Mouse (Mus musculus) retina, postnatal 7 days (tissue): Measurements from ENCODE around the gene Pabpn1l.

Experiments used
- DNase-seq: peaks from one replicate; pipeline ENCODE4 v3.0.0-alpha.2; 2012; ENCODE audit warnings: low read depth, low spot score

The Pabpn1l gene

DNA sequence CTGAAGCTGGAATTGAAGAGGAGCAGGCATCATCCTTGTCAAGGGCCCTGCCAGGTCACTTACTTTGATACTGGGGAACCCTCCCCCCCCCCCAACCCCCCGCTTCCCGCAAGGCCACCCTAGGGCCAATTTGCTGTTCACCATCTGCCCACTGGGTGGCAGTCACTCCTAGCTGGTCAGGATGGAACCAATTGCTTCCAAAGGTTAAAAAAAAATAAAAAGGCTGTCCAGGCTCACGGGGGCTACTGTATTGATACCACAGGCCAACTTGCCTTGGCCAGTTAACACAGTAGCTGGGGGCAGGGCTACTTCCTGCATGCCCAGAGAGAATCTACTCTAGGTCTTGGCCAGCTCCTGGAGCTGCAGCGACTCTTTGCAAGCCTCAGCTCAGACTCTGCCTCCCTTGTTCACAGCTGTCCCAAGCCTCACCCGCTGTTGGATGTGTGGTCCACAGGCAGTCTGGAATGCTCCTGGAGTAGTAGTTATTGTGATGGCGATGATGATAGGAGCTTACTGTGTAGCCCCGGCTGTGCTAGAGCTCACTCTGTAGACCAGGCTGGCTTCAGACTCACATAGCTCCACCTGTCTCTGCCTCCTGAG, 4.5 kb downstream of the Pabpn1l start:
- peak; percentile 82 for DNase-seq

DNA sequence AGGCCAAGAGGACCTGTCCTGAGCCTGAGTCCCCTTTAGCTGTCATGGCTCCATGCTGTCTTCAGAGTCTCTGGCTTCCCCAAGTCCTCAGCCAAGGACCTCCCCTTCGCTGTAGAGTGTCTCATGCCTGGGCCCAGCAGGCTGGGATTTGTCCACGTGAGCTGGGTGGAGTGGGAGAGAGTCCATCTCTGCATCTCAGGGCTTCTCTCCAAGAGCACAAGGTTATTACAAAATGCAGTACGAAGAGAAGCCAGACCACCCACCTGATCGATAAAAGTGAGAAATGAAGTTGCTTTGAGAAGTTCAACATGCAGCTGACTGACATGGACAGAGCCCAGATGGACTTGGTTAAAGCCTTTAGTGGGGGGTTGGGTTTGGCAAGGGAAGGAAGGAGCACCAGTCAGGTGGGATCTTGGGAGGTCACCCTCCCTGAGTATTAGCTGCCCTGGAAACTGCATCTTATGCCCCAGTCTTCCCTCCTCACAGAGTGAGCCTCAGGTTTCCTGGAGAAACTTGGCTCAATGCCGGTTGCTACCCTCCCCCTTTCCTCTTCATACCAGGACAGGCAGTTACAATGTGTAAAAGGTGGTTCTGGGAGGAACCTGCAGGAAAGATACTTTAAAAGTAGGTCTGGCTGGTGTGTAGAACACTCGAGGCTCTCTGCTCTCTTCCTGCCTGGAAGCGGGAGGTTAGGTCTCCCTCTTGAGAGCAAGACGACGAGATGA, 6.2 kb downstream of the Pabpn1l start:
- no peak for DNase-seq

DNA sequence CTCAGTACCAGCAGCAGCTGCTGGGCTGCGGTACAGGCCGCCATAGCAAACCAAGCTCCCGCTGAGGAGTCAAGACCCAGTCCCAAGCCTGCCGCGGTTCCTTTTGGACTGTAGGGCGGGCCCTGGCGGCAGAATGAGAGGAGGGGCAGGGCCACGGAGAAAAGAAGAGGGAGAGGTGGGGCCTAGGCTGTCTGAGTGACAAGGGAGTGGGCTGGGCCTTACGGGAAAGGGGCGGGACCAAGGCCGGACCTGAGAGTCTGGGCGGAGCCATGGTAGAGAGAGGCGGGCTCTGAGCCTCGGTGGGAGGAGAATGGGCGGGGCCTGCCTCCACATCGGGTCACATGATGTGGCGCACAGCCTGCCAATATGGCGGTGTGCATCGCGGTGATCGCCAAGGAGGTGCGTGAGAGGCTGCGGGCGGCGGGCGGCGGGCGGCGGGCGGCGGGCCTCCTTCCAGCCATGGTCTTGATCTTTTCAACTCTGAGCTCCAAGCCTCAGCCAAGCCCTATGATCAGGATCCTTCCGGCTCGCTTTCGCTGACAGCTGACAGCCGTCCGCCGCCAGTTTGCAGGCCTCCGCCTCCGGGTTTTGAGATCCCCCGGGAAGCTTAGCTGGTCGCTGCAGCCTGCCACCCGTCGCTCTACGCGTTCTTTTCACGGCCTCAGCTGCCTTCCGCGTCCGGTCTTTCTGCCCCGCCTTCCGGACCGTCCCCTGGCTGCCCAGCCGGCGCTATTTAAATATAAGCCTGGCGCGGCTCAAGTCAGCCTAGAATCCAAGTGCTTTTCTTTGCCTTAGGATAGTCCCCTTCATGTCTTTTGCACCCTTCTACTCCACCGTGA, 11.0 kb downstream of the Pabpn1l start, which contains the start of the genes Galns and Trappc2l:
Gene Galns, minus strand, starts transcription at position 169 of the 839 bp plus-strand sequence.
Gene Trappc2l, plus strand, starts transcription at position 346 of the 839 bp plus-strand sequence.
- DNase-seq: peak; percentile 97

DNA sequence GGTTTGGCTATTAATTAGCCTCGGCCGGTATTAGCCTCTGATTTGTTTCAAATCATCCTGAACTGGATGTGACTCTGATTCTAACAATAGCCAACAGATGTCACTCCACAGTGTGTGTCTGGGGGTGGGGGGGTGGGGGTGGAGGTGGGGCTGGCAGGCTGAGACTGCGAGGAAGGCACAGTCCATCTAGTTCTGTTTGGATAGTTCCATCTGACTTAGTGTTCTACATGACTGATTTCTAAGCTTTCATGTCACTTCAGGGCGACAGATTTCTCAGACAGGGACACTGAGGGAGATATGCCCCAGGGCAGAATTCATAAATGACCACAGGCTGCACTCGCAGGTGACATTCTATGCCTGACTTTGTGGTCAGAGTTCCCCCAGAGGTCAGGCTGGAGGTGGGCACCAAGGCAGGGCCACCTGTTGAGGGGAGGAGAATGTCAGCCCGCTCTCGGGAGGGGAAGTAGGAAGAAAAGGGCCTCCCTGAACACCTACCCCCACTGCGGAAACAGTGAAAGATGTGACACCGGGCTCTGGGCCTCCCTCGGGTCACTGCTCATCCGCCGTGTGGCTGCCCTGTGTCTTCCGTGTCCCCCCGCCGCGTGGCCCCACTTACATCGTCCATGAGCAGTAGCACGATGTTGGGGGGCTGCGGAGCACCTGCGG, 11.8 kb downstream of the Pabpn1l start:
- DNase-seq: peak; percentile 19

DNA sequence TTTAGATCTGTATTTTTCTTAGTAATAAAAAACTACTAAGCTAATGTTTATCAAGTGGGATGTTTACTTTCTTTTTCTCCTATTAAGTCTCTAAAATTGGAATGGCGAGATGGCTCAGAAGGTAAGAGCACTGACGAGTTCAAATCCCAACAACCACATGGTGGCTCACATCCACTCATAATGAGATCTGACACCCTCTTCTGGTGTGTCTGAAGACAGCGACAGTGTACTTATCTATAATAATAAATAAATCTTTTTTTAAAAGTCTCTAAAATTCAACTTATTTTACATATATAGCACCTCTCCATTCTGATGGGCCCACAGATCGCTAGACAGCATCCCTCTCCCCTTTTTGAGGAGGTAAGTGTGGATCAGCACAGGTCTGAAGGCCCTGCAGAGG, 12.3 kb downstream of the Pabpn1l start:
- DNase-seq: no peak

DNA sequence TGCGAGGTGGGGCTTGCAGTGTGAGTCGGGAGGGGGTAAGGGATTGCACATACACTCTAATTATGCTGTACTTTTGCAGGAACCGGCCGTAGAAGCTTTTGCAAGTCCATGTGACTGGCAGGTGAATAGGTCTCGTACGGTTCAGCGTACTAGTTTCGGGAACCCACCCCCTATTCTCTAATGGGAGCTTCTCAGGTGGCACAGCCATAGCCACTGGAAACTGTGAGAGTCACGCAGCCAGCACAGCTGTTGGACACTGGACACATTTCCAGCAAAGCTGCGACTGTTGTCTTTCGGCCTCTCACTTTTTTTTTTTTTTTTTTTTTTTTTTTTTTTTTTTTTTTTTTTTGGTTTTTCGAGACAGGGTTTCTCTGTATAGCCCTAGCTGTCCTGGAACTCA, 15.7 kb downstream of the Pabpn1l start:
- DNase-seq: no peak

DNA sequence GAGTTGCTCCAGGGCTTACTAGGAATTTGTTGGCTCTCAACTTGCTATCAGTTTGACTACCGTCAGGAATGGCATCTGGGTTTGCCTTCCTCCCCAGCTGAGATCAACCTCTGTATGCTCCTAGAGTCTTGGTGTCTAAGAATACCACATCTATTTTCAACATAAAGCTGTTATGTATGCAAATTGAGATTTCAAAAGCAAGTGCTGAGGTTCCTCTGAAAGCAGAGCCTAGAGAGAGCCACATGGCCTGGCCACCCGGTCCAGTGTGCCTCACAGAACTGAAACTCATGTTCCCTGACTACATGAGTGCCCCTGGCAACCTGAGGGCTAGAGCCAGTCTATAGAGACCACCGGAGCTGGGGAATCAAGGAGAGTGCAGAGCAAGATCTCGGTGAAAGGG, 17.2 kb downstream of the Pabpn1l start:
- DNase-seq: no peak

DNA sequence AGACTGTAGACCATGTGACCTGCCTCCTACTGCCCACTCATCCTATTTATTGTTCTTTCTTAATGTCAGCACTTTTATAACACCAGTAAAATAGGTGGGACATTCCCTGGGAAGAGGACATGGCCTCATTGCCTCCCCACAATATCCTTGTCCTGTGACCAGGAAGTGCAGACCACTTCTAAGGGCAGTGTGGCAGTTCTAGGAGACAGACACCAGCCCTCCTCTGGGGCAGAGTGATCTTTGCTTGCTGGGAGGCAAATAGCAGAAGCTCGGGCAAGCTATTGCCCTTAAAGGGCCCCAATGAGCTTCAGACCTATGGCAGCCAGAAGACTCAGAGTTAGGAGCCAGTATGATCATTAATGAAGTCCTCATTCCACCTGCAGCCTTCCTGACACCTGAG, 17.9 kb downstream of the Pabpn1l start:
- DNase-seq: no peak

DNA sequence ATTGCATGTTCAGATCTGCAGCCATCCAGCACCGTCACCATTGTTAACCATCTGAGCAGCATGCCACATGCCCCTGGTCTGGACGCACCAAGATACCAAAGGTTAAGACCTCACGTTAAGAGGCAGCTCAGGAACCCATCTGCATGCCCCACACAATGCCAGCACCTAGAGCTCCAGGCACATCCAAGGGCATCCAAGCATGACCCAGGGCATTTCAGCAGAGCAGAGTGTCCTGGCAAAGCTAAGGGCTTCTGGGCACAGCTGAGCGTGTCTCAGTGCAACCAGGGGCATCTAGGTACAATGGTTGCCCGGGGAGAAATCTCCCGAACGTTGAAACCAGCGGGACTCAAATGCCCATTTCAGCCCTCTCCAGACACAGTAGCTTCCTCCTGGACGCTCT, 21.9 kb downstream of the Pabpn1l start:
- DNase-seq: no peak

DNA sequence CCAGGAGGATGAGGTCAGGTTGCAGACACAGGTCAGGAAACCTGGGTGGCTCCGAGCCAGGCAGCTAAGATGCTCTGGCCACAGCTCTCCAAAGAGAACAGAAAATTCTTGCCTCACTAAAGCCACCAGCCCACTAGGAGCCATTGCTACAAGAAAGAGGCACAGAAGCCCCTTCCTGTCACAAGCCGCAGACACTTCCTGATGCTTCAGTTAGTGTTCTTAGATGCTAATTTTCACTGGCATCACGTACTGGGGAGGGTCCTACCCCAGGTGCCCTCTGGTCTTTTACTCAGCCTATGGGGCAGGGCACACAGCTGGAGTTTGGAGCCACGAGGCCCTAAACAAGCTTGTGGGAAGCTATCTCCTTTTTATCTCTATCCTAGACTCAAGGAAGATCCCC, 26.5 kb downstream of the Pabpn1l start:
- DNase-seq: no peak

DNA sequence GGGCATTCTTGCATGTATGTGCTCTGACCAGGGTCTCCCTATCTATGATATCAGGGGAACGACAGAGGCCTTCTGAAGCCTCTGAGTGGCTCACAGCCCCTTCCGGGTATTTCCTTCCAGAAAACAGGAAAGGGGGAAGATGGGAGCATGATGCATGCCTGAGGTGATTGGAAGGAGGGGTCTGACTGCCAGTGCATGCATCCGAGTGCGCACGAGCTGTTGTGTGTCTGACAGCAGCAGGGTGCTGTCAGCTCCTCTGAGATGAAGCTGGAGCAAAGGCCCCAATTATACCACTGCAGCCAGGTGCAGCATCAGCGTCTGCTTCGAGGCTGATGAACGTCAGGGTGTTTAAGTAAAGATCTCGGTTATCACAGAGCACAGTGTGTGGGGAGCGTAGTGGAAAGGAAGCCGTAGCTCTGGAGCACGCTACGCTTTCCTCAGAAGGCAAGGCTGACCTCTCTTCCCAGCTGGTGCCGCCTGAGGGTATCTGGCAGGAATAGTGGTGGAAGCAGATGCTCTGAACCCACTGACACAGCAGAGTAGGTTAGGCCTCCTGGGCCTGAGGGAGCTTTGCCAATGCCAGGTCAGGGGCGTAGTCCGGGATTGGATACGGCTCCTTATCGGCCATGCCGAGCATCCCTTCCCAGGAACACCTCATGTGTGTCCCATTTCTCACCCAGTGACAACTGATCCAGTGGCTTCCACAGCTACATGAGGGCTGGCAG, 28.6 kb downstream of the Pabpn1l start:
- no peak for DNase-seq

DNA sequence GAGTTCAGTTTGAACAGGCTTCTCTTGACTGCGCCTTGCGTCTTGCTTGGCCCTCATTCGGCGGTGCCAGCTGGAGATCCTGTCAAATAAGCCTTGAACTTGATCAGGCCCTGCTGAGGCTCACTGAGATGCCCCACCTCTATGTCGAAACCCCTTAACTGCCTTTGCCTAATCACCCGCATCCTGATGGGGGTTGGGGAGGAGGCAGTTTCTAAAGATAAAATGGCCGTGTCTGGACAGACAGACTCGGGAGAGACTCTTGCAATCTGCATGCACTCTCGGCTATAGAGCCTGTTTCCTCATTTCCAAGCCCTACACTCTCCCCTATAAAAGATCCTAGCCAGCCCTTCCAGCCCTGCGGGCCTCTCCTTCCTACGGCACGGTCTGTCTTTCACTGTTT, 29.3 kb downstream of the Pabpn1l start:
- no peak for DNase-seq

DNA sequence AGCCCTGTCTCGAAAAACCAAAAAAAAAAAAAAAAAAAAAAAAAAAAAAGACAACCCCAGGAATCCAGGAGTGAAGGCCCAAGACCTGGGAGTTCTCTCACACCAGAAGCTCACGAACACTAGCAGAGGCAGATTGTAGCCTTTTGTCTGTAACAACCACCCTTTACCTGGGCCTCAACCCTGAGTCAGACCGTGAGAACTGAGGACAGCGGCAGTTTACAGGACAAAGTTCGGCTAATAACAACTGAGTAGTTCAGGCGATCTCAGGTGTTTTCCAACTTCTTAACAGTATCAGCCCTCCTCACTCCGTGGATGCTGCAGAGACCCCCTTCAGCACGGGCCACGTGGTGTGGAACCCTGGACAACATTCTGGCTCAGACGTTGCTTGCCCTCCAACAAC, 35.8 kb downstream of the Pabpn1l start:
- no peak for DNase-seq

DNA sequence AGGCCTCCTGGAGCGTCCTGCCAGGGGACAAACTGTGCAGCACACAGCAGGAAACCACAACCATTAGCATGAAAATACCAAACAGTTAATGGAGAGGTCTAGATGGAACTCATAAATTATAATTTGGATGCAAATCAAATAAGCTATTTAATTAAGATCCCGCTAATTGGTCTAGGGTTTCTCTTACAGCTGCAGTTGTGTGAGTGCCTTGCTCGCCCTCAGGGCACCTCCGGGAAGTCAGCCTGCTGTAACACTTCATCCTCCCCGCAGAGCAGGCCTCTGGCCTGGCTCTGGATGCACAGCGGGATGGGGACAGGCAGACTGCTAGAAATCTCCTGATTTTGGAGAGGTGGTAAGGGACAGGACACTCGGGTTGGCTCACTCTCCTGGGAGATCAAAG, 36.4 kb downstream of the Pabpn1l start:
- DNase-seq: no peak

DNA sequence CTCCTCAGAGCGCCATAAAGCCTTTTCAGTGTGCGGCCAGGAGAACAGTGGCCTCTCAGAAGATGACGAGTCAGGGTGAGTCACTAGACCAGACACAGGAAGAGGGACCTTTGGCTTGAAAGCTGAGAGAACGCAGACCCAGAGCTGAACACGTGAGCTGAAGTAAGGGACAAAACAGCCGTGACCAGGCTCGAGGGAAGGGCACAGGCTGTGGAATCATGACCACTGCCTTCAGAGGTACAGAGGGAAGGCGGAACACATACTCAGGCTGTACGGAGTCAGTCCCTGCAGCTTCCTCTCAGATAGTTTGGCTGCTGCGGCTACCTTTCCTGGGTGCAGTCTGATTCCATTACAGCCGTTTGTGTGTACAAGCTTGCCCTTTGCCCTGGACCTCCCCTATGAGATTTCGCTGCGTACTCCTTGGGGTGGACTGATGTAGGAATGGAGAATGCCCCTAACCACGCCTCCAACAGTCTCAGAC, 37.1 kb downstream of the Pabpn1l start:
- DNase-seq: no peak

DNA sequence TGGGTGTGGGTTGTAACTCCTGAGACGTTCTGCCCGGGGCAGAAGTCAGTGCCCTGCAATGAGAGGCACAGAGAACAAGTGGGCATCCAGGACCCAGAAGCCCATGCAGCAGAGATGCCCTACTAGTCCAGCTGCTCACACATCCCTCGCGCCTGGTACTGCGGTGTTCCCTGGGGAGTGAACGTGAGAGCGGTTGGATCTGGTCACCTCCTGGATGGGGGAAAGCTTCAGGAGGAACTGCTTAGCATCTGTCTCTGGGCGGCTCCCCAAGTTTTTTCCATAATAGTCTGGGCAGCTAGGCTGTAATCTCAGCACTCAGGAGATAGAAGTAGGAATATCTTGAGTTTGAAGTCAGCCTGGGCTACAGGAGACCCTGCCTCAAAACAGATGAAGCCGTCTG, 37.6 kb downstream of the Pabpn1l start:
- DNase-seq: no peak

DNA sequence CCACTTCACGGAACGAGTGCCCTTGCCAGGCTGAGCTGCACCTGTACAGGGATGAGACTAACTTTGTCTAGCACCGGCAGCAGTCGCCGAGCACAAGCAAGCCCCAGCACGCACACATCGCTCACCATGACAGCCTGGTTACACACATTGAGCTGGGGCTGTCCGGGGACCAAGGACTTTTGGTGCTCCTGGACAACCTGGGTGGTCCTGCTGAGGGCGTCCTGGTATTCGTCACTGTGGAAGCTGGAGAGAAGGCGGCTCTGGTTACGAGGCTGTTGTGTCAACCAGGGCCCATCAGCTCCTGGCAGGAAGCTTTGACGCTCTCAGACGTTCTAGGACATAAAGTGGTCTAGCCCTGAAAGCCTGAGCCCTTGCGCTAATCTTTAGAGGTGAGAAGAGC, 41.6 kb downstream of the Pabpn1l start:
- DNase-seq: no peak

DNA sequence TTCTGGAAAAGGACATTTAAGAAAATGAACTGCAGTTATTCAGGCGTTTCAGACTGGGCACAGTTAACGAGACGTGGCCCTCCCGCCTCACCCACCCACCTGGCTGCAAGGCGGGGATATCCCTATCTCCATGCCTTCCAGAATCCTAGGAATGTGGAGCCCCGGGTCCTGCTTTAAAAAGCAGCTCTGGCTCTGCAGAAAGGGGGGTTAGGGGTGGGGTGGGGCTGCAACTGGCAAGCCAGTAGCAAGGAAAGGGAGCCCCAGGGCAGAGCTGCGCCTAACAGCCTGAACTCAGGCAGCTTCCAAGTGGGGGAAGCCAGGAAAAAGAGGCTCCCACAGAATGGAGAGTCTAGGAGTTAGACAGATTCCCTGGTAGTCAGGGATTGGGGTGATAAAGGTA, 43.3 kb downstream of the Pabpn1l start:
- DNase-seq: no peak

DNA sequence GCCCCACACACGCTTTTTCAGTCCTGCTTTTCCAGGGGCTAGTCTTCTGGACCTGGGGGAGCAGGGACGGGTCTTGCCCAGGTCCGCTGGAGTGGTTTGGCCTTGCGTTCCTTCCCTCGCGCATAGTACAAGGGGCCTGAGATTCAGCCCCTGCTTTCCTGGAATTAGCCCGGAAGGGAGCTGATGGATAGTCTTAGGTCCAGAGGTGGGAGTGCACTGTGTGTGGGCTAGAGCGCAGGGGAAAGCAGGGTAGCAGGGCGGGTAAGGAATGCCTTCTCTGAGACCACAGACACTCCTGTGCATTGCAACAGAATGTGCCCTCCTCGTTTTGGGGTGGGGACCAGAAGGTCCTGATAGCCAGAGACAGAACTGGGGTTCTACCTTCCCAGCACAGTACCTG, 45.4 kb downstream of the Pabpn1l start:
- no peak for DNase-seq

DNA sequence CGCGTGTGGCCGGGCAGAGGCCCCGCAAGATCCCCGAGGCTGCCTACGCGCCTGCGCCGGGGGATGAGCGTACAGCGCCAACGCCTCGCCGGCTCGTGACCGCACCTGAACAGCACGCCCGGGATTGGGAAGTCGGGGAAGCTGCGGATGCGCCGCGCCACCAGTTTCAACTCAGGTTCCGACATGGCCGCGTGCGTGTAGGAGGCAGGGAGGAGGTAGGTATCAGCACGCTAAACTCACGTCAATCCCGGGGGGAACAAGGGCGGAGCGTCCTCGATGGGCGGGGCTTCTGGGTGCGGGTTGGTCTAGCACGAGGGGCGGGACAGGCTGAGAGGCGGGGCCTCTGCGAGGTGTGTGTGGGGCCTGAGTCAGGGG, 45.9 kb downstream of the Pabpn1l start, which contains the start of gene Aprt:
Gene Aprt, minus strand, starts transcription at position 262 of the 375 bp plus-strand sequence.
- DNase-seq: peak; percentile 81
